Mouse (Mus musculus): ENCODE results near the gene Art5.

DNA sequence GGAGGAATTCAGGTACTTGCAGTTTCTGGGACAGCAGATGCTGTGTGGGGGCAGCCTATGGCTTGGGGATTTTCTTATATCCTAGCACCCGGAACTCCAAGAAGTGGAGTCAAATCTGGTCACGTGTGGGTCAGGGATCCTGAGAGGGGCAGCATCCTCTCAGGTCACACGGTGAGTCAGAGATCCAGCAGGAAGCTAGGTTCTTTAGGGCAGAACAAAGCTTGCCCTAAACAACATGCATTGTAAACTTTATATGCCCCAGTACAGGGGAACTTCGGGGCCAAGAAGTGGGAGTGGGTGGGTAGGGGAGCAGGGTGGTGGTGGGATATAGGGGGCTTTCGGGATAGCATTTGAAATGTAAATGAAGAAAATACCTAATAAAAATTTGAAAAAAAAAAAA is 8.4 kb downstream of the Art5 start:
- no peak for TF ChIP-seq CTCF (IDR thresholded peaks at IDR 0.05)
- no peak for TF ChIP-seq POLR2A (IDR thresholded peaks at IDR 0.05; ENCODE audit: insufficient read depth, low read depth, low read length)
- TF ChIP-seq EP300 (IDR thresholded peaks at IDR 0.05; ENCODE audit: insufficient read depth, low read depth, low read length): no peak

All from heart, adult 2 months (tissue).